Mouse (Mus musculus): Measurements from ENCODE around the gene Kdm8. TPM values are rescaled to one million over a fixed set of nuclear protein-coding genes. Genes with fewer than 3 reads are reported as not detected.

Kdm8 gene
- 3.8 and 5.5 TPM in 2 replicates for polyA plus RNA-seq (2014; fragmentation: Nextera tagmentation; extraction: Ambion mirVana)

DNA sequence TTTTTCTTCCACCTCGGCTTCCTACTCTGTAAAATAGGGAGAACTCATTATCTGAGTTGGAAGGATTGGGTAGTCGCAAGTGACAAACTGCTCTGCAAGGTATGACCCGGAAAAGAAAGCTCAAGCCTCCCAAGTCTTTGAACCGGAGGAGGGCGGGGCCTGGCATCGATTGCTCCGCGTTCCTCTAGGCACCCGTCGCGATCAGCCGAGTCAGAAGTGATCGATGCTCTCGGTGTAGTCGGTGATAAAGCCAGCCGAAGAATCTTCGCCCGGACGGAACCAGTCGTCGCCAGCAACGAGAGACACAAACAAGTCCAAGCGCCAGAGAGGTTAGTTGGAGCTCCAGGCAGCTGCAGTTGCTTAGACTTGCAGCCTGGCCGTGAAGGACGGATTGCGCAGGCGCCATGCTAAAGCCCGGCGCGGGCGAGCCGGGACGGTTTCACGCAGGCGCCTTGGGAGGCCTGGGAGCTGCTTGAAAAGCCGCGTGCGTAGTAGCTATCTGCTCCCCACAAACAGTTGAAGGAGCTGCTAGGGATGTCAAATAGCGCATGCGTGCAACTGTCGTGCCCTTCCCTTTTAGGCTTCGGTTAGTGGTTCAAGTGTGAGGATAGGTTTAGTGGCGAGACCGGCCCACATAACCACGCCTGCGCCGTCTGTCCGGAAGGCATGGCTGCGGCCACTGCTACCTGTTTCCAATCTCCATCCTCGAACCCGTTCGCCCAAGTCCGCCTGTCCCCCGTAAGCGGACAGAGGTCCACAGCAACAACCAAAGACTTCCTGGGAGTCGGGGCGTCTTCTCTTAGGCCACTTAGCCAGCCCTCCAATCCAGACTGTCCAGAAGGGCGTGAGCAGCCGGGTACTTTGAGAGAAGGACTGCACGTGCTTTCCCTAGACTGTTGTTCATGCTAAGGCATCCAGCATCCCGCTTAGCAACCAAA lies at the start of gene Kdm8:
TSS of gene Kdm8 (plus strand) at position 213 of the 938 bp plus-strand sequence.
- ATAC-seq (ENCODE audit: low FRiP score, low TSS enrichment) (peak; percentile 97), DNase-seq (peak; percentile 98)
- peak within 1 kb of the TSS; percentile 98 for H3K27ac ChIP-seq (replicated peaks; ENCODE audit: low read depth, low read length)
- no peaks in the 10 kb centered on the region for H3K36me3 ChIP-seq (ENCODE audit: control insufficient read depth, insufficient read depth, low read length)
- H3K9me3 ChIP-seq (ENCODE audit: control insufficient read depth, low read length), result no peaks in the 10 kb centered on the region
- no peaks in the 10 kb centered on the region for H3K27me3 ChIP-seq (ENCODE audit: control insufficient read depth, insufficient read depth, low read length)
- peak within 1 kb of the TSS; percentile 57 for H3K4me3 ChIP-seq (replicated peaks; ENCODE audit: low read depth, low read length)
- WGBS, result 1% methylated on average over 61 of the region's 61 CpGs
- H3K4me2 ChIP-seq (ENCODE audit: low read length), result peak within 1 kb of the TSS; percentile 93
- H3K4me1 ChIP-seq (ENCODE audit: control insufficient read depth, insufficient read depth, low read length), result peaks cover 13% of the 10 kb centered on the region
- peak within 1 kb of the TSS; percentile 78 for H3K9ac ChIP-seq (replicated peaks; ENCODE audit: low read length)

DNA sequence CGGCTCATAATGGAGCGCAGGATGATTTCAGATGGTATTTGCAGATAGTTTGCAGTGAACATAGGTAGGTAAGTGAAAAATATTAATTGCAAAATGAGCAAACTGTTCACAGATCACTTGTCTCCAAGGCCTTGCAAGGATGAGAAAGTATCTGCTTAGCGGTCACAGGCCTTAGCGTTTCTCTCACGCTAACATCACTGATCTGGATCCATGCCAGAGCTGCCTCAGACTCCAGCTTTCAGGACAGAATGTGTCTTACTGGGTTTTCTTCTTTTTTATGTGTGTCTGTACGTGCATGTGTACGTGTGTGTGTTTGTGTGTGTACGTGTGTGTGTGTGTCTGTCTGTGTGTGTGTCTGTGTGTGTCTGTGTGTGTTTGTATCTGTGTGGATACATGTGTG lies 46.4 kb upstream of the Kdm8 start:
- ATAC-seq (ENCODE audit: low FRiP score, low TSS enrichment), result no peak
- Histone ChIP-seq H3K4me2 (ENCODE audit: low read length) (no peak overlapping the region), H3K9ac (replicated peaks; ENCODE audit: low read length) (no peak overlapping the region), H3K27me3 (ENCODE audit: control insufficient read depth, insufficient read depth, low read length) (no peaks in the 10 kb centered on the region), H3K27ac (replicated peaks; ENCODE audit: low read depth, low read length) (no peak overlapping the region), H3K4me1 (ENCODE audit: control insufficient read depth, insufficient read depth, low read length) (no peaks in the 10 kb centered on the region), H3K4me3 (replicated peaks; ENCODE audit: low read depth, low read length) (no peak overlapping the region), H3K36me3 (ENCODE audit: control insufficient read depth, insufficient read depth, low read length) (no peaks in the 10 kb centered on the region), H3K9me3 (ENCODE audit: control insufficient read depth, low read length) (no peaks in the 10 kb centered on the region)
- DNase-seq, result peak; percentile 35
- 85% methylated on average over 8 of the region's 8 CpGs for WGBS

DNA sequence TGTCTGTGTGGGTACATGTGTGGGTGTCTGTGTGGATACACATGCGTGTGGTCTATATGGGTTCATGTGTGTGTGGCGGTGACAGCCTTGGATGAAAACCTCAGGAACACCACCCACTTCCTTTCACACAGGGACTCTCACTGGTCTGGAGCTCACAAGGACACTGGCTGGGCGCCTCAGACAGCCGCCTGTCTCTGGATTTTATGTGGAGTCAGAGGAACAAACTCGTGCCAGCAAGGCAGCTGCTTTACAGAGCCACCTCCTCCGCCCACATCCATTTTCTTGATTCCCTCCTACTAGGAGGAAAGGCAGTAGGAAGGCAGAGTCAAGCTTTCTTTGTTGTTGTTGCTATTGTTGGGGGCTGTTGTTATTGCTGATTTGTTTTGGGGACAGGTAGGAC lies 45.8 kb upstream of the Kdm8 start:
- no peak for ATAC-seq (ENCODE audit: low FRiP score, low TSS enrichment)

DNA sequence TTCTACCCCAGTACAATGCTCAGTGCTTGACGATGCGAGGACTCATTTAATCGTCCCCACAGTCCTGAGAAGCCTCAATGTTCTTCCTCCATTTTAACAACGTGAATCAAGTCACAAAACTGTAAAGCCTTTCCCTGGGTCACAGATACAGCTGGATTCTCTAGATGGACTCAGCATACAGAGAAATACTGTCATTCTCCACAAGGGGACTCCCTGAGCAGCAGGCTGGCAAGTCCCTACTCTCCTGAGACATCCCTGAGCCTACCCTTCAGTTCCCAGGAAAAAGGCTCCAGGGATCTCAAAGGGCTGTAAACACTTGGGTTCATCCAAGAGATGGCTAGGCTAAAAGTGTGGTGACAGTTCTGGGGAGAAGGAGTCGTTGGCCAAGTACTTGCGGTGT lies 37.3 kb upstream of the Kdm8 start:
- Histone ChIP-seq H3K27me3 (ENCODE audit: control insufficient read depth, insufficient read depth, low read length) (no peaks in the 10 kb centered on the region), H3K27ac (replicated peaks; ENCODE audit: low read depth, low read length) (no peak overlapping the region), H3K4me1 (ENCODE audit: control insufficient read depth, insufficient read depth, low read length) (no peaks in the 10 kb centered on the region), H3K9ac (replicated peaks; ENCODE audit: low read length) (no peak overlapping the region), H3K9me3 (ENCODE audit: control insufficient read depth, low read length) (no peaks in the 10 kb centered on the region), H3K4me3 (replicated peaks; ENCODE audit: low read depth, low read length) (no peak overlapping the region), H3K36me3 (ENCODE audit: control insufficient read depth, insufficient read depth, low read length) (no peaks in the 10 kb centered on the region), H3K4me2 (ENCODE audit: low read length) (no peak overlapping the region)
- DNase-seq (no peak), ATAC-seq (ENCODE audit: low FRiP score, low TSS enrichment) (no peak)
- WGBS, result 82% methylated on average over 6 of the region's 6 CpGs

More for the DNA sequence above, 45.8 kb upstream of the Kdm8 start:
- no peak for DNase-seq
- Histone ChIP-seq H3K27ac (replicated peaks; ENCODE audit: low read depth, low read length) (no peak overlapping the region), H3K9ac (replicated peaks; ENCODE audit: low read length) (no peak overlapping the region), H3K36me3 (ENCODE audit: control insufficient read depth, insufficient read depth, low read length) (no peaks in the 10 kb centered on the region), H3K4me2 (ENCODE audit: low read length) (no peak overlapping the region), H3K9me3 (ENCODE audit: control insufficient read depth, low read length) (no peaks in the 10 kb centered on the region), H3K4me3 (replicated peaks; ENCODE audit: low read depth, low read length) (no peak overlapping the region), H3K27me3 (ENCODE audit: control insufficient read depth, insufficient read depth, low read length) (no peaks in the 10 kb centered on the region), H3K4me1 (ENCODE audit: control insufficient read depth, insufficient read depth, low read length) (no peaks in the 10 kb centered on the region)
- 68% methylated on average over 6 of the region's 6 CpGs for WGBS

DNA sequence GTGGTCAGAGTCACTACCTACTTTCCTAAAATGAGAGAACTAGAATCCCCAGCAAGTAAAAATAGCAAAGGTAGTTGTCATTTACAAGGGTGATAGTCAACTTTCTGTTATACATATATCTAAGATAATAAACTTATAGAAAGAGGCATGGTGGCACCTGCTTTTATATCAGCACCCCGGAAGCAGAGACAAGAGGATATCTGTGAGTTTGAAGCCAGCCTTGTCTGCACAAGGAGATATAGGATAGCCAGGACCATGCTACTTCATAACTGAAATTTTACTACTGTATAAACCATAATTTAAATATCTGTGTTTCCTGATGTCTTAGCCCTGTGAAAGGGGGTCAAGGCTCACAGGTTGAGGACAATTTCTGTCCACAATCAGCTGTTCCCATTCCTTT lies 29.4 kb upstream of the Kdm8 start:
- Histone ChIP-seq H3K27ac (replicated peaks; ENCODE audit: low read depth, low read length) (no peak overlapping the region), H3K27me3 (ENCODE audit: control insufficient read depth, insufficient read depth, low read length) (no peaks in the 10 kb centered on the region), H3K9me3 (ENCODE audit: control insufficient read depth, low read length) (no peaks in the 10 kb centered on the region), H3K36me3 (ENCODE audit: control insufficient read depth, insufficient read depth, low read length) (no peaks in the 10 kb centered on the region), H3K4me1 (ENCODE audit: control insufficient read depth, insufficient read depth, low read length) (no peaks in the 10 kb centered on the region), H3K4me3 (replicated peaks; ENCODE audit: low read depth, low read length) (no peak overlapping the region), H3K4me2 (ENCODE audit: low read length) (no peak overlapping the region), H3K9ac (replicated peaks; ENCODE audit: low read length) (no peak overlapping the region)
- DNase-seq (no peak), ATAC-seq (ENCODE audit: low FRiP score, low TSS enrichment) (no peak)
- WGBS, result 98% methylated on average over 1 of the region's 1 CpGs

- Histone ChIP-seq H3K9me3 (ENCODE audit: control insufficient read depth, low read length) (no peaks in the 10 kb centered on the region), H3K4me2 (ENCODE audit: low read length) (no peak overlapping the region), H3K27ac (replicated peaks; ENCODE audit: low read depth, low read length) (no peak overlapping the region), H3K4me3 (replicated peaks; ENCODE audit: low read depth, low read length) (no peak overlapping the region), H3K4me1 (ENCODE audit: control insufficient read depth, insufficient read depth, low read length) (no peaks in the 10 kb centered on the region), H3K36me3 (ENCODE audit: control insufficient read depth, insufficient read depth, low read length) (no peaks in the 10 kb centered on the region), H3K27me3 (ENCODE audit: control insufficient read depth, insufficient read depth, low read length) (no peaks in the 10 kb centered on the region), H3K9ac (replicated peaks; ENCODE audit: low read length) (no peak overlapping the region)
- WGBS, result 92% methylated on average over 4 of the region's 4 CpGs
- no peak for DNase-seq
- no peak for ATAC-seq (ENCODE audit: low FRiP score, low TSS enrichment)
Measured at GRCm38 (mm10) chr7:125415776-125416175, 28.7 kb upstream of the Kdm8 start.

- H3K9me3 ChIP-seq (ENCODE audit: control insufficient read depth, low read length), result no peaks in the 10 kb centered on the region
- no peak overlapping the region for H3K9ac ChIP-seq (replicated peaks; ENCODE audit: low read length)
- H3K36me3 ChIP-seq (ENCODE audit: control insufficient read depth, insufficient read depth, low read length), result no peaks in the 10 kb centered on the region
- no peak overlapping the region for H3K4me3 ChIP-seq (replicated peaks; ENCODE audit: low read depth, low read length)
- no peak overlapping the region for H3K27ac ChIP-seq (replicated peaks; ENCODE audit: low read depth, low read length)
- no peak overlapping the region for H3K4me2 ChIP-seq (ENCODE audit: low read length)
- ATAC-seq (ENCODE audit: low FRiP score, low TSS enrichment) (no peak), DNase-seq (no peak)
- H3K27me3 ChIP-seq (ENCODE audit: control insufficient read depth, insufficient read depth, low read length), result no peaks in the 10 kb centered on the region
- WGBS, result 85% methylated on average over 5 of the region's 5 CpGs
- no peaks in the 10 kb centered on the region for H3K4me1 ChIP-seq (ENCODE audit: control insufficient read depth, insufficient read depth, low read length)
Measured at GRCm38 (mm10) chr7:125416762-125417161, 27.7 kb upstream of the Kdm8 start.

DNA sequence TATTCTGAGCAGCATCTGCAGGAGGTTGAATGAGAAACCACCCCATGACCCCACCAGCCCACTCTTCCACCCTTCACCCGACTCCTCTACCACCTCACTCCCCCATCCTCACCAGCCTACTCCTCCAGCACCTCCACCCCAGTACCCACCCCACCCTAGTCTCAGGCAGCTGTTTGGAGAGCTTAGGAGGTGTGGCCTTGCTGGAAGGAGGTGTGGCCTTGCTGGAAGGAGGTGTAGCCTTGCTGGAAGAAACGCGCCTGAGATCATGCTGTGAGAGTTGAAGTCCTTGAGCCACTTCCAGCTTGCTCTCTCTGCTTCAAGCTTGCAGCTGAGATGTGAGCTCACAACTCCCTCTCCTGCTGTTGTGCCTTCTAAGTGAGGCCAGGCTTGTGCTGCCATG lies 26.1 kb upstream of the Kdm8 start:
- H3K36me3 ChIP-seq (ENCODE audit: control insufficient read depth, insufficient read depth, low read length), result no peaks in the 10 kb centered on the region
- DNase-seq, result no peak
- H3K9me3 ChIP-seq (ENCODE audit: control insufficient read depth, low read length), result no peaks in the 10 kb centered on the region
- no peak overlapping the region for H3K4me3 ChIP-seq (replicated peaks; ENCODE audit: low read depth, low read length)
- no peak for ATAC-seq (ENCODE audit: low FRiP score, low TSS enrichment)
- WGBS, result 19% methylated on average over 3 of the region's 3 CpGs
- H3K9ac ChIP-seq (replicated peaks; ENCODE audit: low read length), result no peak overlapping the region
- H3K27me3 ChIP-seq (ENCODE audit: control insufficient read depth, insufficient read depth, low read length), result no peaks in the 10 kb centered on the region
- H3K4me2 ChIP-seq (ENCODE audit: low read length), result no peak overlapping the region
- H3K27ac ChIP-seq (replicated peaks; ENCODE audit: low read depth, low read length), result no peak overlapping the region
- no peaks in the 10 kb centered on the region for H3K4me1 ChIP-seq (ENCODE audit: control insufficient read depth, insufficient read depth, low read length)

DNA sequence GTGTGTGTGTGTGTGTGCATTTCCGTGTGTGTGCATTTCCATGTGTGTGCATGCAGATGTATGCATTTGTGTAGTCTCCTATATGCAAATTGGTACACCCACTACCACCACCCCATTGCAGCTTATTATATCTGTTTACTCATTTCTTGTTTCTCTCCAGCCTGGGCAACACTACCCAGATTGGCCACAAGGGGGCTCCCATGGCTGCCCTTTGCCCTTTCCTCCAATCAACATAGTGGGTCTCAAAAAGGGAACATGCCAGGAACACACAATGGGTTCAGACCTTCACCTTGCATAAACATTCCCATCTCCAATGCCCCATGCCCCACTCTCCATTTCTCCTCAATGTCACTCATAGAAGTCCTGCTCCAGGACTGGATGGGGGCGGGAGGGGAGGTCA lies 24.3 kb upstream of the Kdm8 start:
- peak; percentile 12 for DNase-seq
- no peaks in the 10 kb centered on the region for H3K36me3 ChIP-seq (ENCODE audit: control insufficient read depth, insufficient read depth, low read length)
- H3K9me3 ChIP-seq (ENCODE audit: control insufficient read depth, low read length), result no peaks in the 10 kb centered on the region
- no peak overlapping the region for H3K9ac ChIP-seq (replicated peaks; ENCODE audit: low read length)
- H3K4me1 ChIP-seq (ENCODE audit: control insufficient read depth, insufficient read depth, low read length), result no peaks in the 10 kb centered on the region
- no peak overlapping the region for H3K4me3 ChIP-seq (replicated peaks; ENCODE audit: low read depth, low read length)
- H3K27me3 ChIP-seq (ENCODE audit: control insufficient read depth, insufficient read depth, low read length), result no peaks in the 10 kb centered on the region
- H3K4me2 ChIP-seq (ENCODE audit: low read length), result no peak overlapping the region
- ATAC-seq (ENCODE audit: low FRiP score, low TSS enrichment), result no peak
- 72% methylated on average over 2 of the region's 2 CpGs for WGBS
- H3K27ac ChIP-seq (replicated peaks; ENCODE audit: low read depth, low read length), result no peak overlapping the region

Measured in midbrain, embryonic 14.5 days (tissue).